Mouse (Mus musculus): ENCODE data around the gene Upk3bl.

The Upk3bl gene

DNA sequence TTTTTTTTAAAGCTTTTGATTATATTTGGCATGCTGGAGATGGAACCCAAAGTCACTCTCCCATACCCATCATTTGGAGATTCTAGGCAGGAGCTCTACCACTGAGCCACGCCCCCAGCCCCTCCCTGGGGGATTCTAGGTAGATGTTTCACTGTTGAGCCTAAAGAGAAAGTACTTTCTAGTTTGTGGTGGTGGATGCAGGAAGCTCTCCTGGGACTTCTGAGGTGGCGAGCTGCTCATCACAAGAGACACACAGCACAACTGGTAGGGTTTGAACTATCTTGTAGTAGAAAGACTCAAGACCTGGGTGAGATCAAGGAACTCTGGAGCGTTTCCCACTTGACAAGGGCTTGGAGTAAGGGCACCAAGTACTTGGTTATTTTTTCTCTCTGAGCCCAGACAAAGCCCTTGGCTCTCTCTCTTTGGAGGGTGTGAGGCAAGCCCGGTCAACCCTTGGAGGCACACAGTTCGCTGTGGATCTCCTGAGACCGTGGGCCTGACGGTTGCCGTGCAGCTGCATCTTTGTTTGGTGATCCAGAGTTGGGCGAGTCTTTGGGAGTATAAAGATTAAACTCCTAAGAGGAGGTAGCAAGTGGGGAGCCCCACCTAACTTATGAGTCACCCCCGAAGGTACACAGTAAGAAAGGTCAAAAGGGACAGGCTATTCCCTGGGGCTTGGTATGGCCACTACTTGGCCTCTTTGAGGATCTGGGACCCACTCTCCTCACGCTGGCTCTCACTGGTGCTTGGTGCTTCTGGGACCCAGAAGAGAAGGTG, at the start of gene Upk3bl:
Gene Upk3bl, plus strand, starts transcription at position 192 of the 777 bp plus-strand sequence.
- no peak for DNase-seq

DNA sequence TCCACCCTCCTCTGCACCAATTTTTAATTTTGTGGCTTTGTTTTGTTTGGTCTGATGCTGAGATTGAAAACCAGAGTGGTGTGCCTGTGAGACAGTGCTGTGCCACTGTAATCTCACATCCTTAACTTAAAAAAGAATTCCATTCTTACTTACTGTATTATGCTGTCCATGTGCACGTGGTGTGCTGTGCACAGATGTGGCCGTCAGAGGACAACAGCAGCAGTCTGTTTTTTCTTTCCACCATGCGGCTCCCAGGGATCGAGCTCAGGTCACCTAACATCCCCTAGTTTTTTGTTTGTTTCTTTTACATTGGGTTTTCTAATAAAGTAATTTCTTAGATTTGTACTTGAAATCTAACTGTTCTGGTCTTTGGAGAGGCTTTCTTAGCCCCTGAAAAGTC, 49.8 kb upstream of the Upk3bl start:
- DNase-seq = no peak

DNA sequence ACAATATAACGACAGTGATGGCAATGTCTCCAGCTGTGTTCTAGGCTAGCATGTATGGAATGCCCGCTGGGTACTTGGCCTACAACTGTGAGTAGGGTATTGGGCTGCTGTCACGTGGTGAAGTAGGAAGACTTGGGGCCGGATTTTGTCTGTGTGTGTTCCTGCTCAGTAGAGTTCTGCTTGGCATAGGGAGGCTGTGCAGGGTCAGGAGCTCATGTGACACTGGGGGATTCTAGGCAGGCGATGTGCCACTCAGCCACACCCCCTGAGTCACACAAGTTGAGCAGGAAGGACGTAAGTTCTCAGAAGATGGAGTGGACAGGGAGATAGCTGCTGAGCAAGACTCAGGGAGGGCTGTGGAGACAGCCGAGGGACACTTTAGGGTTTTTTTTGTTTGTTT, 46.5 kb upstream of the Upk3bl start:
- no peak for DNase-seq

DNA sequence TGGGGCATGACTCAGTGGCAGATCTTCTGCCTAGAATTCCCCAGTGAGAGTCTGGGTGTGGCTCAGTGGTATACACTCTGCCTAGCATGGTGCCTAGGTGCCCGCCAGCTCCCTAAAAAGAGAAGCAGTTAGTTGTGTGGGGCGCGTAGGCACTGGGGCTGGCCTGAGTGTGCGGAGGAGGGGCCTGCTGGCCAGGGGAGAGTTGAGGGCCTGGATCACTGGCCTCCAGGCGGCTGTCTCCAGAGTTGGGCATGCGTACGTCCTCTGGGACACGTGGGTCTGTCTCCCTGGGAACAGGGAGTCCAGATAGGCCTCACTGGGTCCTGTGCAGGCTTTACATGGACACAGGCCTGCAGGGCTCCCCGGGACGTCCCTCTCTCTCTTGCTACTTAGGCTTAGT, 39.4 kb upstream of the Upk3bl start:
- no peak for DNase-seq

DNA sequence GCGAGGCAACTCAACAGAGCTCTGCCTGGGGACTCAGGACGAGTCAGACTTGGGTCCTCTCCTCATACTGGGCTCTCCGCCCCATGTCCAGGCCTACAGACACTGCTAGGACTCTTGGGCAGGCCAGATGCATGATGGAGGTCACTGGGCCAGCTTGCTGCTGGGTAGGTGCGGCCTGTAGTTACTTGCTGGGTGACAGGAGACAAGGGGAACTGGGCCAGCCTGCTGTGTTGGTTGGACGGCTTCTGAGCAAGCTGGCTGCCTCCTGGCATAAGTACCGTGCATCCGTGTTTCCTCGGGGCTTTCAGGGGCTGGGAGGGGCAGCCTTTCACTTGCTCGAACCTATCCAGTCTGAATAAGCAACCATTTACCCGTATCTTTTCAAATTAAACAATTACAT, 38.7 kb upstream of the Upk3bl start:
- DNase-seq = no peak

DNA sequence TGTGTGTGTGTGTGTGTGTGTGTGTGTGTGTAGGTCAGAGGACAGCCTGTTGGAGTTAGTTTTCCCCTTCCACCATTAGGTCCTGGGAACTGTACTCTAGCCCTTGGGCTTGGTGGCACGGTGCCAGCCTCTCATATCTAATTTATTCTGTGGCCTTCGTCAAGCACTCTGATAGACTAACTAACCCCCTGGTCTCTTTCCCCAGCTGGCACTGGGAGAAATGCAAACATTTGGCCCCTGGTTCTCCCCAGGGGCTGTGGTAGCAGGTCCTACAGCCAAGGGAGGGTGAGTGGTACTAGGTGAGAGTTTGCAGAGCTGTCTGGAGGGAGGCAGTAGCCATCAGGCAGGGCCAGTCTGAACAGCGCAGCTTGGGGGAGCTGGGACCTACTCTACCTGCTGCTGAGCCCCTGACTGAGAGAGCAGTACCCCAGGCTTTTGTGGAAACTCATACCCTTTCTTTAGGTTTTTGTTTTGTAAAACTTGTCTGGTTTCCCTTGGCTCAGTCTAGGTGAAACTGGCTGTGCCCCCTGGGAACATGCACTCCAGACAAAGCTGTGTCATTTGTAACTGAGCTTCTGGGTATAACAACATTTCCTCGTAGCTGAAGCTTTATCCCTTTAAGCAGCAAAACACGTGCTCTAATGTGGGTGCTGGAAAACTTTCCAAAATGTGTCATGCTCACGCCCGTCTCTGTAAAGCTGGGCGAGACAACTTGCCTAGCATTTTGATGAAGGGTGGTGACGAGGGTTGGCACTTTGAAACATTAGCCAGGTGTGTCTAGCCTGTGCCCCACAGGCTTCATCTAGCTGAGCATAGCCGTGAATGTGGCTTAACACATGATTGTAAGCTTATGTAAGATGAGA, 38.0 kb upstream of the Upk3bl start:
- peak; percentile 61 for DNase-seq

DNA sequence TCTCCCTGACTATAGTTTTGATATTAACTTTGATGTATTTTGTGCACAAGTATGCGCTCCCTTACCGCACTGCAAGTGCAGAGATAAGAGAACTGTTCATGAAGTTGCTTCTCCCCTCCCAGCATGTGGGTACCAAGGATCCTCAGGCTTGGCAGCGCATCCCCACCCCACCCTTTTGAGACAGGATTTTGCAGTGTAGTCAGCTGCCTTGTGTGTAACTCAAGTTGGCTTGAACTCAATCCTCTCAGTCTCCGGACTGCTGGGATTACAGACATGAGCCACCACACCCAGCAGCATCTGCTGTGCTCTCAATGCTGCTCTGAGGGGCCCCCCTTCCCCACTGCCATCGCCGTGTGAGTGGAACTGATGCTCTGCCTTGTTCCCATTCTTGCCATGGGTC, 37.0 kb upstream of the Upk3bl start:
- no peak for DNase-seq

DNA sequence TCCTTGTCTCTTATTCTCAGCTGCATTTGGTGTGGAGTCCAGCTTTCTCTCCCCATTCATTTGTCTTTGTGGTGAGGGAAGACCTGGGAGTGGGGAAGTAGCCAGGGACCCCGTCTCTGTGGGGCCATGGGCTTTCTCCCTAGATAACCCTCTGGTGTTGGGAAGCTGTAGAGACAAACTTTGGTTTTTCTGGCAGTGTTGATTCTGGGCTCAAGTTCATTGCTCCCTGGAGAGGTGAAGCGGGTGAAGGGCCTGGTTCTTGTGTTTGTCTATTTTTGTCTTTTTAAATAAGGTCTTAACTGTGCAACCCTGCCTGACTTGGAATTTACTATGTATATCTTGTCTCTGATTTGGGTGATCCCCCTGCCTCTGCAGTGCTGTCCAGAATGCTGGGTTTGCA, 35.6 kb upstream of the Upk3bl start:
- DNase-seq = no peak

DNA sequence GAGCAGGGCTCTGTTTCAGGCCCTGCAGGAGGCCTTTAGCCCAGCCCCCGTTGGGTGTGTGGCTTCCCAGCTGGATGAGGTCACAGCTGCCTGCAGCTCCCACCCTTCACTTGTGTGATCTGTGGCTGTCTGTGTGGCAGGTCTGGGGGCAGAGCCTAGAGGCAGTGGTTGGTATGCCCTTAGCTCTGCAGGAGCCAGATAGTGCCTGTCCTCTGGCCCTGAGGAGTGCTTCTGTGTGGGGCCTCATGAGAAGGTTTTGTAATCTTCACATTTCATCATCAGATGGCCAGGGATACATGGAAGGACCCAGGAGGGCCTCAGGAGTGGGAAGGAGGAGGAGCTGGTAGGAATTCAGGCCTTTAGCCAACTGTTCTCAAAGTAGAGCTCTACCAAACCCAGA, 34.4 kb upstream of the Upk3bl start:
- DNase-seq = peak; percentile 40

DNA sequence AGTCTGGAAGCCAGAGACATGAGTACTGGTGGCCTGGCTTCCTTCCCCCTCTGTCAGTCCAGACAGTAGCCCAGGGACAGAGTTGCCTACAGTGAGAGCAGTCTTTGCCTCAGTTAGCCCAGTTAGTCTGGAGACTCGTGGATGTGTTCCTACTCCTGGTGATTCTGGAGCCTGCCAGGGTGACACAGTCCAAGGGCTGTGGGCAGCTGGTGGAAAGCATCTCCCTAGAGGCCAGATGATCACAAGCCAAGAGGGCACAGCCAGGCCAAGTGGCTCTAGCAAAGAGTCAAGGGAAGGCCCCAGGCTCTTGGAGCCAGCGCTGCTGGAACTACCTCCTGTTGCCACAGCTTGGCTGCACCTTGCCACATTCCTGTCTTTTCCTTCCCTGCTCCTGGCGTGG, 28.6 kb upstream of the Upk3bl start:
- no peak for DNase-seq

DNA sequence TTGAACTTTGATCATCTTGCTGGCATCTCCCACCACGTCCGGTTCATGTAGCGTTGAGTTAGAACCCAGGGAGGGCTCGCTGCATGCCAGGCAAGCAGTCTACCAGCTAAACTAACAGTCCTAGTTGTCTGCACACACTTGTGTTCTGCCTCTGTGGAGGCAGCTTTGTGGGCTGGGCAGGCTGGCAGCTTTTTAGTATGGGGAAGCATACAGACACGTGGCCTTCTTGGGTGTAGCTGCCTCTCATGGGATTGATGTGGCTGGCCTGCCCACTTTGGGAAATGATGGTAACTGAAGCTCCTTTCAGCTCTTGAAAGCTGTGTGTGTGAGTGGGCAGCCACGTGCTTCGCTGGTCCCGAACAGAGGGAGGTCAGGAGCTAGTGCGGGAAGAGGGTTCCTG, 27.4 kb upstream of the Upk3bl start:
- DNase-seq = no peak

DNA sequence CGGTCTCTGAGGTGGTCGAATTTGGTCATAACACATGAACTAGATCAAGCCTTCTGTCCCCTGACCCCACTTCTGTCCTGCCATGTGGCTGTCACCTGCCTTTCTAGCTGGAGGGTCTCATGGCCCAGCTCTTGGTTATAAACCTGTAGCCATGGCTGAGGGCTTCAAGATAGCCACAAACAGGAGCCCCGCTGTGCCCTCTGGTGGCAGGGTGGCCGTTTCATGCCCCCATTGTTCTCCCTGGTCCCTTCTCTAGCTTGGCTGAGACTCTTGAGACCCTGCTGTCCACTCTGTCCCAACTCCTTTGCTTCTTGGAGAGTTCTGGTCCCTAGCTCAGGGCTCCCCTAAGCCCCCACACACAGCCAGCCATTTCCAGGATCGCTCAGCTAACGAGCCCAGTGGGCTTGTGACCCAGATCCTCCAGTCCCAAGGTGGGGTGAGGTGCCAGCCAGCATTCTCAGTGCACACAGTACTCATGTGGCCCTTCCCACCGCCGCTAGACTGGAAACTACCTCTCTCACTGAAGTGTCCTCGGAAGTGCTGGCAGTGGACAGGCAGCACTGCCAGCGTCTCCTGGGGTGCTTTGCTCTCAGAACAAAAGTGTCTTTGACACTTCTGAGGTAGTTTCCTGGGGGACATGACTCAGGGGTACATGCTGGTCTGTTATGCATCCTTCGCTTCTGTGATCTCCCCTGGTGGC, 26.5 kb upstream of the Upk3bl start:
- peak; percentile 60 for DNase-seq

DNA sequence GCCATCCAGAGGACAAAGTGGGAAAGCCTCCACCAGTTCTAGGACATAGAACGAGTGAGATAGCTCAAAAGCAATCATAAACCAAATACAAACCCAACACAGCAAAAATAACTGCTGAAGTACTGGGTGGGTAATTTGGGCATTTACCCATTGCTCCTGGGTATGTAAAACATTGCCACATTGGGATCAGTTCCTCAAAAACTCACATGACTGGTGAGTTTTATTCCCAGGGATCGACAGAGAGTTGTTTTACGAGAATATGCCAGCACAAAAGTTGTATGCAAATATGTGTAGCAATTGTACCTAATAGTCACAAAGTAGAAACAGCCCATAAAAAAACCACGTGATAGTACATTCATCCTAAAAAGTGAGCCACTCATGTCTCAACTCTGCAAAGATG, 19.4 kb upstream of the Upk3bl start:
- no peak for DNase-seq

DNA sequence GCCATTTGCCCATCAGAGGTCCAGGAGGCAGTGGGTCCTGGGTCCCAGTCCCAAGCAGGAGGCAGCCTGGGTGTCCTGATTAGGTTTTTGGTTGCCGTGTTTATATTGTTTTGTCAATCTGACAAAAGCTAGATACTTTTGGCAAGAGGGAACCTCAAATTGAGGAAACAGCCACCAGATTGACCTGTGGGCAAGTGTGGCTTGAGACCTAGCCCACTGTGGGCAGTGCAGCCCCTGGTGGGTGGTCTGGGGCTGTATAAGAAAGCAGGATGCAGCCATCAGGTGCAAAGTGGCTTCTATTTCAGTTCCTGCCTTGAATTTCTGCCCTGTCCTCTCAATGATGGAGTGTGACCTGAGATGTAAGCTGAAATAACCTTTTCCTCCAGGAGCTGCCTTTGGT, 19.0 kb upstream of the Upk3bl start:
- no peak for DNase-seq

DNA sequence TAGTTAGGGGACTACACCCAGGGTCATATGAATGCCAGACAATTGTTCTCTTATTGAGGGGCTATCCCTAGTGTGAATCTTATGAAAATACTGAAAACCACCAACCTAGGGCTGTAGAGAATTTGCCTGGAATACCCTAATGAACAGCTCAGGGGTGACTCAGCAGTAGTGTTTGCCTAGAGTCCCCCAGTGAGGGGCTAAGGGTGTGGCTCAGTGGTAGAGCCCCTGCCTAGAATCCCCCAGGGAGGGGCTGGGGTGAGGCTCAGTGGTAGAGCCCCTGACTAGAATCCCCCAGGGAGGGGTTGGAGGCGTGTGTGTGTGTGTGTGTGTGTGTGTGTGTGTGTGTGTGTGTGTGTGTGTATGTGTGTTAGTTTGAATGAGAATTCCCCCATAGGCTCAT, 17.6 kb upstream of the Upk3bl start:
- DNase-seq = no peak

DNA sequence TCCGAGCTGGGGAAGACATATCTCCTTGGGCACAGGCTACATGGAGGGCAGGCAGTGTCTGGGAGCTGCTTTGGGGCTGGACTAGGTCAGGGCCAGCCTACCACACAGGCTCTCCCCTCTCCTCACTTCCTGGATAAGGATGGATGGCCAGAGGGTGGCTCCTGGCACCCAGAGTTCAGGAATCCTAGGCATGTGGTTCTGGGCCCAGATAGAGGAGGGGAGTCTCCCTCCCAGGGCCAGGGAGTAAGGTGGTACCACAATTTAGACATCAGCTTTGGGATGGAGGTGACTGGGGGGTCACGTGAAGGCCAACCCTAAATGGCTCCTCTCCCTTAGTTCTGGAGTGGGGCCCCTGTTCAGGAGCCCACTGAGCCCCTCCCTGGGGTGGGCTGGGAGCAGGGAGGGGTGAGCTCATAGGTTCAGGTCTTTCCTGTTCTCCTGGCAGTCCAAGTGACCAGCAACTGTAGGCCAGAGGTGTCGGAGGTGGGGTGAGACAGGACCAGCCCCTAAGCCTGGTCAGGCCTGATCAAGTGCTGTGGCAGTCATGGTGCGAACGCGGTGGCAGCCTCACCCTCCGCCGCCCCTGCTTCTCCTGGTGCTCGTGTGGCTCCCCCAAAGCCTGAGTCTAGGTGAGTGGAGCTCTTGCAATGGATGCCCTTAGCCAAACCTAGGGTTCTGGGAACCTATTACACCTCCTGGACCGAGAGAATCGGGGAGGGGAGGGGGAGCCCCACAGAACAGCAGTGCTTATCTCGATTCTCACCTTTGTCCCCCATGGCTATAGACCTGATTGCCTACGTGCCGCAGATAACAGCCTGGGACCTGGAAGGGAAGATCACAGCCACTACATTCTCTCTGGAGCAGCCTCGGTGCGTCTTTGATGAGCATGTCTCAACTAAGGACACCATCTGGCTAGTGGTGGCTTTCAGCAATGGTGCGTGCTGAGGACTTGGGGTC, 15.8 kb upstream of the Upk3bl start, which contains the start of gene Upk3b:
Gene Upk3b, plus strand, starts transcription at position 239 of the 957 bp plus-strand sequence.
- DNase-seq = peak; percentile 14

DNA sequence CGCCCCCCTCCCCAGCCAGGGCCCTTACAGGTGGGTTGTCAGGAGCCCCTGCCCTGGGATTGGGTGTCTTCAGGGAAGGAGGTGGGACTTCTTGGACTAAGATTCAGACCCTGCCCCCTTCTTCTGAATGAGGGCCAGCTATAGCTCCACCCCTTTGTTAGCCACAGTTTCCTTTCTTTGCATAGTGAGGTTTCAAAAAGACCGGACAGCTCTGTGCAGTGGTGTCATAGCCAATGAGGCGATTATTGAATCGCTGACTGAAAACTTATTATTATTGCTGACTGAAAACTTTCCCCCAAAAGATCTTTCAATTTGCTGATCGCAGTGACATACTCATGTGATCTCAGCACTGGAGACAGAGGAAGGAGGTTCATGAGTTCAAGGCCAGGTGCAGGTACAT, 14.1 kb upstream of the Upk3bl start:
- DNase-seq = peak; percentile 11

DNA sequence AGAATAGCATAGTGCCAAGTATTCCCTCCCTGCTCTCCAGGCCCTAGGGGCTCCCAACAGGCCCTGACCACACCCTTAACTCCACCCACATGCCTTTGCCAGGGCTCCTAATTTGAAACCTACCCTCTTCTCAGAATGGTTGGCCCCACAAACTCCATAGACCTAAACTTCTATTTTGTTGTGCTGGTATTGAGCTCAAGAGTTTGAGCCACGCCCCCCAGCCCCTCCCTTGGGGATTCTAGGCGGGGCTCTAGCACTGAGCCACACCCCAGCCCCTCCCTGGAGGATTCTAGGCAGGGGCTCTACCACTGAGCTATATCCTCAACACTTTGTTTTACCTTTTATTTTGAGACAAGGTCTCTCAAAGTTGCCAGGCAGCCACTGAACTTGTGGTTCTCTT, 13.0 kb upstream of the Upk3bl start:
- DNase-seq = no peak

DNA sequence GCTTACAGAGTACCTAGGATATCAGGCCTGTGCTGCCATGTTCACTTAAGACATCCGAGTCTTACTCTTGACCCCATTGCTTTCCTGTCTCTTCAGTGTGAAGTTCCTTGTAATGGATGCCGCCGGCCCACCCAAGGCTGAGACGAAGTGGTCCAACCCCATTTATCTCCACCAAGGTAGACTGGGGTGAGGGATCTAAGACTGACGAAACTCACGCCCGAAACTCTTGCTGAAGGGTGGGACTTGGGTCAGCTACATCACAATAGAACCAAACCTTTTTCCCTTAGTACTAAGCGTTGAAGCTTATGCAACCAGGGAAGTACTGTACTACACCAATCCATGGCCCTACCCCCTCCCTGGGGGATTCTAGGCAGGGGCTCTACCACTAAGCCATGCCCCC, 12.6 kb upstream of the Upk3bl start:
- no peak for DNase-seq

DNA sequence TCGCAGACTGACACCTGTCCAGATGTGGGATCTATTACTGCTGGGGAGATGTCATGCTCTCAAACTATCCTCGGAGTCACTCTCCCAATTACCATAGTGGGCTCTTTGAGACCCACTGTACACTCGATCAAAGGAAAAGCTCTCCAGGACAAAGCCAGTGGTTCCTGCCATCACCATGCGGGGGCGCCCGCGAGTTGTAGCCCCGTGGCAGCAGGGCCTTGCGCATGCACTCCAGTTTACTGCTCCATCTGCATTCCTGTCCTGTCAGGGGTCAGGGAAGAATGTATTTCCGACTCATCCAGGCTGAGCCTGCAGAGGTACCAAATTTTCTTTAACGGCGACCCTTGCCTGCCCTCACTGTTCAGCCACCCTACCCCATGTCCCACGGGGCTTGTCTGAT, 9.4 kb upstream of the Upk3bl start:
- peak; percentile 26 for DNase-seq

DNA sequence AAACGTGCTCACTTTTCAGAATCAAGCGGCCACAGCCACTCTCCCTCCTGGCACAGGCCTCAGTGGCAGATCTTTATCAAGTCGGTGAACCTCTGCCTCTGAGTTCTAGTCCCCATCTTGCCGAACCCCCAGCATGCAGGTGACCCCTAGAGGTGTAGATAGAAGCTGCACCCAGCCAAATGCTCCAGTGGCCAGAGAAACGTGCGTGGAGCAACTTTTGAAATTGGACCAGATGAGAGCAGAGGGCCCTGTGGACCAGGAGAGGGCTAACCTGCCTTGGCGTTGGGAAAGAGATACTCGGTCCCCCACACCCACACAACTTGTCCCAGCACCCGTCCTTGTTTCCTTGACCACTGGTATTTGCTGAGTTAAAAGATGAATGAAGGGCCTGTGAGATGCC, 8.9 kb upstream of the Upk3bl start:
- peak; percentile 27 for DNase-seq

DNA sequence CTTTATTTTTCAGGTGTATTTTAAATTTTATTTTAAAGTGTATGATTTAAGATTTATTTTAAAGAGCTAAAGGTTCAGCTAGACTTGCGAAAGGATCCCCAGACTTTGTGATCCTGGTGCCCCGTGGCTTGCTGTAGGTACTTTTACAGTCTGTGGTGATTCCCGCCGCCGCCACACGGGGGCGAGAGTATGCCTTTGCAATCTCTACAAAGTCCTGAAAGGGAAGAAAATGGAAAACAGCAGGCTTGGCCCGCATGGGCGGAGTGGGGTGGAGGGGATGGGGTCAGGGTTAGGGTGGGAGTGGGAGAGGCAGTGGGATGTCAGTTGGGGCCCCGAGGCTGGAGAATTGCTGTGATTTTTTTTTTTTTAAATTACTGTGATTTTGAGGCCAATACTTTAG, 8.3 kb upstream of the Upk3bl start:
- DNase-seq = peak; percentile 94

Measured in lung, postnatal 36 days (tissue).